8 mouse cellular contexts compared by ENCODE assay signal in the genomic region with DNA sequence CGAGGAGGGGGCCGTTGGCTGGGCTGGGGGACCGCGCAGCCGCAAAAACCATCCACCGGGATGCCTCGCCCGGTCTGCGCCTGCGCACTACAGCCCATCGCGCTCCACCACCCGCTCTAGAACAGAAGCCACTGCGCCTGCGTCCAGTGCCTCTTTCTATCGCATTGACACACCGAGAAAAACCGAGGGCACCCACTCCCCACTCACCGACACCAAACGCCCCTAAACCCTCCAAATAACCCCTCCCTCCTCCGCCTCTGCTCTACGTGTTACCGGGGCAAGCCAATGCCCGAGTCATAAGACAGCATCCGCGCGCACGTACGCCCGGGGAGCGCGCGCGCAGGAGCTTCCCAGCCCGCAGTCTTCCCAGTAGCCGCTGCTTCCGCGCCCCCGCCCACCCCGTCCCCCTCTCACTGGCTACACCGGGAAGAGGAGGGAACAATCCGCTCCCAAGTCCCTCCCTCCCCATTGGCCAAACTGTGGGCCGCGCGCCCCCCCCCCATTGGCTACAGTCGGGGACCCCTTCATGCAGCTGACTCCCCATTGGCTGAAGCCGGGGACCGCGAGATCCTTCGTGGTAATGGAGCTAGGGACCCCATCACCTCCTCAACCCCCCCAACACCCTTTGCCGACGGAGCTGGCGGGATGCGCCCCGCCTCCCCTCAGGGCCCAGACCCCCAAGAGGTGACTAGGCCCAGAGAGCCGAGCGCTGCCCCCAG. TPM values are rescaled to one million over a fixed set of nuclear protein-coding genes. Genes with fewer than 3 reads are reported as not detected.
DNase-seq lines count a peak whose midpoint lies in the region; ATAC-seq and TF ChIP-seq lines count a peak whose summit lies in the region.

No protein-coding gene starts in this region.

- no peak for TF ChIP-seq POLR2A in bone marrow macrophage, adult 2 months (IDR thresholded peaks at IDR 0.05; ENCODE audit: borderline replicate concordance, low read depth, low read length)

- WGBS in embryonic facial prominence, embryonic 15.5 days: under 1% methylated on average over 54 of the region's 57 CpGs
- WGBS in kidney, embryonic 14.5 days: under 1% methylated on average over 50 of the region's 57 CpGs
- WGBS in limb, embryonic 15.5 days: under 1% methylated on average over 52 of the region's 57 CpGs
- under 1% methylated on average over 44 of the region's 57 CpGs for WGBS in midbrain, postnatal 0 days

- no peaks in the 10 kb centered on the region for H3K27me3 ChIP-seq in embryonic facial prominence, embryonic 15.5 days
- no peaks in the 10 kb centered on the region for H3K27me3 ChIP-seq in kidney, embryonic 14.5 days (ENCODE audit: control insufficient read depth, insufficient read depth, low read length)
- H3K27me3 ChIP-seq in limb, embryonic 15.5 days: no peaks in the 10 kb centered on the region
- no peaks in the 10 kb centered on the region for H3K27me3 ChIP-seq in midbrain, postnatal 0 days (ENCODE audit: insufficient read depth, low read length)

- TF ChIP-seq CTCF in bone marrow macrophage, adult 2 months (IDR thresholded peaks at IDR 0.05; ENCODE audit: low read depth, low read length): no peak
- TF ChIP-seq CTCF in midbrain, postnatal 0 days (IDR thresholded peaks at IDR 0.05): no peak

- ATAC-seq in embryonic facial prominence, embryonic 15.5 days (ENCODE audit: insufficient number of reproducible peaks, low FRiP score, low TSS enrichment, low read depth): peak; percentile 89
- ATAC-seq in kidney, embryonic 14.5 days (ENCODE audit: low FRiP score, low TSS enrichment): peak; percentile 94
- ATAC-seq in limb, embryonic 15.5 days (ENCODE audit: insufficient number of reproducible peaks, low FRiP score, low TSS enrichment, low read depth): peak; percentile 92
- ATAC-seq in midbrain, postnatal 0 days (ENCODE audit: low FRiP score): peak; percentile 93

- H3K27ac ChIP-seq in bone marrow macrophage, adult 2 months (ENCODE audit: insufficient read depth, low read depth, low read length): peak overlapping the region; percentile 97
- H3K27ac ChIP-seq in embryonic facial prominence, embryonic 15.5 days (replicated peaks): peak overlapping the region; percentile 100
- peak overlapping the region; percentile 100 for H3K27ac ChIP-seq in kidney, embryonic 14.5 days (ENCODE audit: low read depth, low read length)
- H3K27ac ChIP-seq in limb, embryonic 15.5 days: peak overlapping the region; percentile 99
- peak overlapping the region; percentile 100 for H3K27ac ChIP-seq in midbrain, postnatal 0 days (ENCODE audit: low read depth, low read length)

- H3K4me3 ChIP-seq in bone marrow macrophage, adult 2 months (ENCODE audit: insufficient read depth, low read length): peak overlapping the region; percentile 90
- peak overlapping the region; percentile 100 for H3K4me3 ChIP-seq in embryonic facial prominence, embryonic 15.5 days (replicated peaks)
- peak overlapping the region; percentile 100 for H3K4me3 ChIP-seq in kidney, embryonic 14.5 days (ENCODE audit: low read length)
- H3K4me3 ChIP-seq in limb, embryonic 15.5 days: peak overlapping the region; percentile 58
- H3K4me3 ChIP-seq in midbrain, postnatal 0 days (ENCODE audit: low read depth, low read length): peak overlapping the region; percentile 95

- peaks cover 41% of the 10 kb centered on the region for H3K36me3 ChIP-seq in embryonic facial prominence, embryonic 15.5 days
- peaks cover 41% of the 10 kb centered on the region for H3K36me3 ChIP-seq in kidney, embryonic 14.5 days (ENCODE audit: control insufficient read depth, insufficient read depth, low read length)
- H3K36me3 ChIP-seq in limb, embryonic 15.5 days: peaks cover 39% of the 10 kb centered on the region
- H3K36me3 ChIP-seq in midbrain, postnatal 0 days (ENCODE audit: insufficient read depth, low read length): peaks cover 33% of the 10 kb centered on the region

- DNase-seq in B cell, adult 2 months: peak; percentile 87 to 88
- DNase-seq in heart, adult 9 months (ENCODE audit: low spot score in 2 of 2): peak; percentile 94 to 95
- peak; percentile 98 for DNase-seq in midbrain, postnatal 0 days (ENCODE audit: low spot score)
- peak; percentile 94 for DNase-seq in spleen, postnatal 10 days (ENCODE audit: low spot score in 2 of 2)

- H3K9me3 ChIP-seq in embryonic facial prominence, embryonic 15.5 days (replicated peaks): no peaks in the 10 kb centered on the region
- H3K9me3 ChIP-seq in kidney, embryonic 14.5 days (ENCODE audit: control insufficient read depth, low read length): no peaks in the 10 kb centered on the region
- H3K9me3 ChIP-seq in limb, embryonic 15.5 days: no peaks in the 10 kb centered on the region
- no peaks in the 10 kb centered on the region for H3K9me3 ChIP-seq in midbrain, postnatal 0 days (ENCODE audit: low read length)

- peak overlapping the region; percentile 98 for H3K9ac ChIP-seq in embryonic facial prominence, embryonic 15.5 days
- peak overlapping the region; percentile 100 for H3K9ac ChIP-seq in kidney, embryonic 14.5 days (ENCODE audit: low read depth, low read length)
- H3K9ac ChIP-seq in limb, embryonic 15.5 days: peak overlapping the region; percentile 92
- H3K9ac ChIP-seq in midbrain, postnatal 0 days (replicated peaks; ENCODE audit: low read length, poor library complexity, severe bottlenecking): peak overlapping the region; percentile 100

- H3K4me2 ChIP-seq in embryonic facial prominence, embryonic 15.5 days (replicated peaks): peak overlapping the region; percentile 63
- H3K4me2 ChIP-seq in kidney, embryonic 14.5 days (replicated peaks; ENCODE audit: low read depth, low read length): peak overlapping the region; percentile 72
- peak overlapping the region; percentile 67 for H3K4me2 ChIP-seq in limb, embryonic 15.5 days
- H3K4me2 ChIP-seq in midbrain, postnatal 0 days (ENCODE audit: low read depth, low read length, poor library complexity, severe bottlenecking): peak overlapping the region; percentile 59

- peaks cover 7% of the 10 kb centered on the region for H3K4me1 ChIP-seq in bone marrow macrophage, adult 2 months (ENCODE audit: control insufficient read depth, insufficient read depth, low read length)
- peaks cover 15% of the 10 kb centered on the region for H3K4me1 ChIP-seq in embryonic facial prominence, embryonic 15.5 days
- no peaks in the 10 kb centered on the region; the same call in 1 of the 2 replicates for H3K4me1 ChIP-seq in kidney, embryonic 14.5 days (ENCODE audit: control insufficient read depth, insufficient read depth, low read length)
- H3K4me1 ChIP-seq in limb, embryonic 15.5 days: peaks cover 7% of the 10 kb centered on the region
- peaks cover 3% of the 10 kb centered on the region; the same call in 1 of the 2 replicates for H3K4me1 ChIP-seq in midbrain, postnatal 0 days (ENCODE audit: insufficient read depth, low read length)

RNA-seq across cellular contexts. Expression of a gene that starts 1.1 kb away (rescaled TPM):
- 128 and 131 TPM in 2 replicates for polyA plus RNA-seq in bone marrow macrophage, adult 2 months (2012; ENCODE audit: insufficient read depth, insufficient read length, missing spikeins)
- 52.1 and 58.0 TPM in 2 replicates for polyA plus RNA-seq in embryonic facial prominence, embryonic 15.5 days (2015; fragmentation: Nextera tagmentation; extraction: Ambion mirVana)
- polyA plus RNA-seq in kidney, embryonic 14.5 days (2014; fragmentation: Nextera tagmentation; extraction: Ambion mirVana): 39.9 and 59.7 TPM in 2 replicates
- polyA plus RNA-seq in limb, embryonic 15.5 days (2015; fragmentation: Nextera tagmentation; extraction: Ambion mirVana): 41.9 and 47.0 TPM in 2 replicates
- 80.5 and 84.0 TPM in 2 replicates for total RNA-seq in midbrain, postnatal 0 days (2014; rRNA removed)
- 52.1 and 65.4 TPM in 2 replicates for polyA plus RNA-seq in midbrain, postnatal 0 days (2015; fragmentation: Nextera tagmentation; extraction: Ambion mirVana)

RNA-seq across cellular contexts. Expression of a gene that starts 15.0 kb away (rescaled TPM):
- 39.7 and 41.0 TPM in 2 replicates for polyA plus RNA-seq in bone marrow macrophage, adult 2 months (2012; ENCODE audit: insufficient read depth, insufficient read length, missing spikeins)
- polyA plus RNA-seq in embryonic facial prominence, embryonic 15.5 days (2015; fragmentation: Nextera tagmentation; extraction: Ambion mirVana): 129 and 130 TPM in 2 replicates
- 145 and 159 TPM in 2 replicates for polyA plus RNA-seq in kidney, embryonic 14.5 days (2014; fragmentation: Nextera tagmentation; extraction: Ambion mirVana)
- 120 and 130 TPM in 2 replicates for polyA plus RNA-seq in limb, embryonic 15.5 days (2015; fragmentation: Nextera tagmentation; extraction: Ambion mirVana)
- 68.6 and 86.2 TPM in 2 replicates for total RNA-seq in midbrain, postnatal 0 days (2014; rRNA removed)
- 101 and 106 TPM in 2 replicates for polyA plus RNA-seq in midbrain, postnatal 0 days (2015; fragmentation: Nextera tagmentation; extraction: Ambion mirVana)

RNA-seq across cellular contexts. Expression of a gene that starts 27.0 kb away (rescaled TPM):
- 26.1 and 27.6 TPM in 2 replicates for polyA plus RNA-seq in bone marrow macrophage, adult 2 months (2012; ENCODE audit: insufficient read depth, insufficient read length, missing spikeins)
- polyA plus RNA-seq in embryonic facial prominence, embryonic 15.5 days (2015; fragmentation: Nextera tagmentation; extraction: Ambion mirVana): 54.2 and 60.4 TPM in 2 replicates
- polyA plus RNA-seq in kidney, embryonic 14.5 days (2014; fragmentation: Nextera tagmentation; extraction: Ambion mirVana): 36.9 and 47.1 TPM in 2 replicates
- polyA plus RNA-seq in limb, embryonic 15.5 days (2015; fragmentation: Nextera tagmentation; extraction: Ambion mirVana): 51.9 and 53.7 TPM in 2 replicates
- 41.3 and 46.8 TPM in 2 replicates for total RNA-seq in midbrain, postnatal 0 days (2014; rRNA removed)
- 63.9 and 64.9 TPM in 2 replicates for polyA plus RNA-seq in midbrain, postnatal 0 days (2015; fragmentation: Nextera tagmentation; extraction: Ambion mirVana)

RNA-seq across cellular contexts. Expression of a gene that starts 39.3 kb away (rescaled TPM):
- 0.25 and 1.4 TPM in 2 replicates for polyA plus RNA-seq in bone marrow macrophage, adult 2 months (2012; ENCODE audit: insufficient read depth, insufficient read length, missing spikeins)
- polyA plus RNA-seq in embryonic facial prominence, embryonic 15.5 days (2015; fragmentation: Nextera tagmentation; extraction: Ambion mirVana): 103 and 140 TPM in 2 replicates
- 1.3 and 1.6 TPM in 2 replicates for polyA plus RNA-seq in kidney, embryonic 14.5 days (2014; fragmentation: Nextera tagmentation; extraction: Ambion mirVana)
- 82.8 and 290 TPM in 2 replicates for polyA plus RNA-seq in limb, embryonic 15.5 days (2015; fragmentation: Nextera tagmentation; extraction: Ambion mirVana)
- 0.14 and 0.33 TPM in 2 replicates for total RNA-seq in midbrain, postnatal 0 days (2014; rRNA removed)
- polyA plus RNA-seq in midbrain, postnatal 0 days (2015; fragmentation: Nextera tagmentation; extraction: Ambion mirVana): 0.35 and 0.56 TPM in 2 replicates

Comparison
In these comparisons a context has a peak if more than half of its experiments do, and no peak if none do; other contexts are left out.
1. Peak in every context shown above with its lines: DNase-seq, ATAC-seq, H3K4me3 ChIP-seq and H3K27ac ChIP-seq.